Mouse (Mus musculus): ENCODE results near the gene Dnajc5. TPM values are rescaled to one million over a fixed set of nuclear protein-coding genes. Genes with fewer than 3 reads are reported as not detected.

The Dnajc5 gene
- total and polyA plus RNA-seq, 2 experiments from 2014 or later, result 276 to 459 TPM

- Histone ChIP-seq H3K4me3 (ENCODE audit: low read length) (no peak overlapping the region), H3K27me3 (ENCODE audit: insufficient read depth, low read length) (no peaks in the 10 kb centered on the region), H3K27ac (no peak overlapping the region), H3K9ac (replicated peaks; ENCODE audit: low read length) (no peak overlapping the region), H3K9me3 (ENCODE audit: low read length) (no peaks in the 10 kb centered on the region), H3K36me3 (ENCODE audit: insufficient read depth, low read length) (no peaks in the 10 kb centered on the region), H3K4me2 (ENCODE audit: low read depth, low read length) (no peak overlapping the region), H3K4me1 (ENCODE audit: insufficient read depth, low read length) (no peaks in the 10 kb centered on the region; the same call in 1 of the 2 replicates)
- TF ChIP-seq CTCF (IDR thresholded peaks at IDR 0.05; ENCODE audit: low read depth), result no peak
- 88% methylated on average over 3 of the region's 3 CpGs for WGBS
- ATAC-seq (no peak), DNase-seq (ENCODE audit: low spot score) (no peak)
Measured at GRCm38 (mm10) chr2:181567338-181567737, 47.1 kb downstream of the Dnajc5 start.

DNA sequence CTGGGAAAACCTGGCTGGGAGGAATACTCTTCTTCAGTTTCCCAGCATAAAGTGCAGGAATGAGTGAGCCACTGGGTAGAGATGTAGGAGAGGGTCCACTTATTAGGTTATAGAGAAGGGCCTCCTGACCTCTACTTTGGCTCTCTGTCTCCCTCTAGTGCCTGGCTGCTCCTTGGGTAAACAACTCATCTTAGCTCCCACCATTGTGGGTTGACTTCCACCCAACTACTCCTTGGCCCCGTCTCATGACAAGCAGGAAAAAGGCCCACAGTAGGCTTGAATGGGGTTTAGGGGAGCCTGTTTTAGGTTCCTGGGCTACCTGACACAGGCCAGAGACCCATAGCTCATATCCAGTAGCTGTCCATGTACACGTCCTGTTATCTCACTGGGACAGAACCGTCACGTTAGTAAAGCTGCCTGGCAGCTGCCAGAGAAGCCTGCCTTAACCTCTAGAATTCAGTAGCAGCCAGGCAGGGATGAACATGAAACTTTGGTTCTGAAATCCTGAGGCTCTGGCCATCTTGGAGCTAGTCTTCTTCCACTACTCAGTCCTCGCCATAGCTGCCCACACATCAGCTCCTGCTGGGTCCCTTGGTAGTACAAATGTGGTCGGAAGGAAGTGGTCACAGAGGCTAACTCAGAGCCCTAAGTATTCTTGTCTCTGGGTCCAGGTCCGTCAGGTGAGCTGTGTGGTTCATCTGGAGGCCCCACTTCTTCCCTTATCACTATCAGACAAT, 48.2 kb downstream of the Dnajc5 start:
- DNase-seq (ENCODE audit: low spot score), result peak; percentile 37
- no peak for ATAC-seq

GRCm38 (mm10) chr2:181569856-181570255, 49.6 kb downstream of the Dnajc5 start:
- no peak for ATAC-seq
- H3K4me3 ChIP-seq (ENCODE audit: low read length), result no peak overlapping the region
- no peaks in the 10 kb centered on the region for H3K9me3 ChIP-seq (ENCODE audit: low read length)
- no peak overlapping the region for H3K9ac ChIP-seq (replicated peaks; ENCODE audit: low read length)
- no peaks in the 10 kb centered on the region; the same call in 1 of the 2 replicates for H3K4me1 ChIP-seq (ENCODE audit: insufficient read depth, low read length)
- H3K27ac ChIP-seq, result no peak overlapping the region
- no peaks in the 10 kb centered on the region for H3K27me3 ChIP-seq (ENCODE audit: insufficient read depth, low read length)
- peaks cover 7% of the 10 kb centered on the region; the same call in 1 of the 2 replicates for H3K36me3 ChIP-seq (ENCODE audit: insufficient read depth, low read length)
- no peak for TF ChIP-seq CTCF (IDR thresholded peaks at IDR 0.05; ENCODE audit: low read depth)
- 95% methylated on average over 10 of the region's 10 CpGs for WGBS
- no peak overlapping the region for H3K4me2 ChIP-seq (ENCODE audit: low read depth, low read length)
- DNase-seq (ENCODE audit: low spot score), result no peak

More for the DNA sequence above, 48.2 kb downstream of the Dnajc5 start:
- Histone ChIP-seq H3K27ac (no peak overlapping the region), H3K4me1 (ENCODE audit: insufficient read depth, low read length) (no peaks in the 10 kb centered on the region; the same call in 1 of the 2 replicates), H3K27me3 (ENCODE audit: insufficient read depth, low read length) (no peaks in the 10 kb centered on the region), H3K4me2 (ENCODE audit: low read depth, low read length) (no peak overlapping the region), H3K4me3 (ENCODE audit: low read length) (no peak overlapping the region), H3K36me3 (ENCODE audit: insufficient read depth, low read length) (no peaks in the 10 kb centered on the region), H3K9me3 (ENCODE audit: low read length) (no peaks in the 10 kb centered on the region), H3K9ac (replicated peaks; ENCODE audit: low read length) (no peak overlapping the region)
- peak; percentile 66 for TF ChIP-seq CTCF (IDR thresholded peaks at IDR 0.05; ENCODE audit: low read depth)
- WGBS, result 79% methylated on average over 7 of the region's 7 CpGs

DNA sequence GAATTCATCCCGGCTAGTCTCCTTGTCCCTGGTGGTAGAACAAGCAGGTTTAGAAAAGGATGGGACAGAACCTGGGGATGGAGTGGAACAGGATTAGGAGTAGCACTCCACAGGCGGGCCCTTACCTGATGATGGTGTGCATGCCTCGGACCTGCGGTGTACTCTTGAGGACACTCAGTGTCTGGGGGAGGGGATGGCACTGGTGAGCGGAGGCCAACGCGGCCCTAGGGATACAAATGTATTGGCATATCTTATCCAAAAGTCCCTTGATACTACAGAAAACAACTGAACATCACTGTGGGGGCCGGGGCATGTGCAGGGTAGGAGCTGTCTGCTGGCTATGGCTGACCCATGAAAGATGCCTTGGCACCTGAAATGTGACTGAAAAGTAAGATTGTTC, 50.1 kb downstream of the Dnajc5 start:
- Histone ChIP-seq H3K27me3 (ENCODE audit: insufficient read depth, low read length) (no peaks in the 10 kb centered on the region), H3K9me3 (ENCODE audit: low read length) (no peaks in the 10 kb centered on the region)
- 90% methylated on average over 8 of the region's 8 CpGs for WGBS

GRCm38 (mm10) chr2:181570921-181571595, 50.8 kb downstream of the Dnajc5 start:
- H3K4me3 ChIP-seq (ENCODE audit: low read length), result no peak overlapping the region
- no peak overlapping the region for H3K4me2 ChIP-seq (ENCODE audit: low read depth, low read length)
- WGBS, result 61% methylated on average over 6 of the region's 6 CpGs
- no peaks in the 10 kb centered on the region; the same call in 1 of the 2 replicates for H3K4me1 ChIP-seq (ENCODE audit: insufficient read depth, low read length)
- H3K9ac ChIP-seq (replicated peaks; ENCODE audit: low read length), result no peak overlapping the region
- no peak overlapping the region; the same call in 1 of the 2 replicates for H3K27ac ChIP-seq
- no peaks in the 10 kb centered on the region for H3K27me3 ChIP-seq (ENCODE audit: insufficient read depth, low read length)
- DNase-seq (ENCODE audit: low spot score), result no peak
- peaks cover 7% of the 10 kb centered on the region; the same call in 1 of the 2 replicates for H3K36me3 ChIP-seq (ENCODE audit: insufficient read depth, low read length)
- 0 out of 2 replicates have a peak, but pooled peaks have one; percentile 33 for ATAC-seq
- no peak for TF ChIP-seq CTCF (IDR thresholded peaks at IDR 0.05; ENCODE audit: low read depth)
- H3K9me3 ChIP-seq (ENCODE audit: low read length), result no peaks in the 10 kb centered on the region

More for the DNA sequence above, 50.1 kb downstream of the Dnajc5 start:
- TF ChIP-seq CTCF (IDR thresholded peaks at IDR 0.05; ENCODE audit: low read depth), result no peak
- DNase-seq (ENCODE audit: low spot score) (no peak), ATAC-seq (no peak)
- Histone ChIP-seq H3K4me2 (ENCODE audit: low read depth, low read length) (no peak overlapping the region), H3K36me3 (ENCODE audit: insufficient read depth, low read length) (peaks cover 7% of the 10 kb centered on the region; the same call in 1 of the 2 replicates), H3K9ac (replicated peaks; ENCODE audit: low read length) (no peak overlapping the region), H3K27ac (no peak overlapping the region), H3K4me1 (ENCODE audit: insufficient read depth, low read length) (no peaks in the 10 kb centered on the region; the same call in 1 of the 2 replicates), H3K4me3 (ENCODE audit: low read length) (no peak overlapping the region)

- Histone ChIP-seq H3K4me2 (ENCODE audit: low read depth, low read length) (no peak overlapping the region), H3K9ac (replicated peaks; ENCODE audit: low read length) (no peak overlapping the region), H3K27me3 (ENCODE audit: insufficient read depth, low read length) (no peaks in the 10 kb centered on the region), H3K36me3 (ENCODE audit: insufficient read depth, low read length) (peaks cover 7% of the 10 kb centered on the region; the same call in 1 of the 2 replicates), H3K4me3 (ENCODE audit: low read length) (no peak overlapping the region), H3K4me1 (ENCODE audit: insufficient read depth, low read length) (no peaks in the 10 kb centered on the region; the same call in 1 of the 2 replicates), H3K9me3 (ENCODE audit: low read length) (no peaks in the 10 kb centered on the region), H3K27ac (no peak overlapping the region)
- 91% methylated on average over 11 of the region's 11 CpGs for WGBS
- DNase-seq (ENCODE audit: low spot score), result no peak
- no peak for ATAC-seq
- TF ChIP-seq CTCF (IDR thresholded peaks at IDR 0.05; ENCODE audit: low read depth), result no peak
Measured at GRCm38 (mm10) chr2:181571941-181572670, 51.8 kb downstream of the Dnajc5 start.
